Mouse (Mus musculus) testis, adult 10 weeks (tissue): ENCODE measurements around the gene Zbtb3. TPM values are rescaled to one million over a fixed set of nuclear protein-coding genes. Genes with fewer than 3 reads are reported as not detected.

Experiments used
- polyA plus RNA-seq: library from polyadenylated mRNA; stranded (reverse); fragments of 350-450 nt; fragmentation: Illumina TruSeq; extraction: RNeasy Lipid Tissue Mini Kit (QIAGEN cat#74804); gene quantifications from one replicate; pipeline ENCODE4 v1.2.3, GENCODE M21; 2014; ENCODE audit warnings: low read depth, low replicate concordance

Gene Zbtb3
- polyA plus RNA-seq, 1 experiment from 2014 or later: 5.3 TPM

Other genes with a start within 250 kb of the Zbtb3 start
- gene Slc22a8, start 211.3 kb upstream of the Zbtb3 start, polyA plus RNA-seq: not detected
- gene Slc22a6, start 184.5 kb upstream of the Zbtb3 start, polyA plus RNA-seq: not detected
- gene Chrm1, start 138.8 kb upstream of the Zbtb3 start, polyA plus RNA-seq: not detected
- 109 TPM for gene Slc3a2, start 79.2 kb upstream of the Zbtb3 start, polyA plus RNA-seq
- 12.8 TPM for gene Wdr74, start 66.7 kb upstream of the Zbtb3 start, polyA plus RNA-seq
- gene 1700092M07Rik, start 61.8 kb upstream of the Zbtb3 start, polyA plus RNA-seq: 11.7 TPM
- gene Stx5a, start 61.1 kb upstream of the Zbtb3 start, polyA plus RNA-seq: 48.6 TPM
- 182 TPM for gene Nxf1, start 45.5 kb upstream of the Zbtb3 start, polyA plus RNA-seq
- 4.5 TPM for gene Tmem223, start 31.6 kb upstream of the Zbtb3 start, polyA plus RNA-seq
- gene Tmem179b, start 28.1 kb upstream of the Zbtb3 start, polyA plus RNA-seq: 14.4 TPM
- 3.2 TPM for gene Taf6l, start 16.1 kb upstream of the Zbtb3 start, polyA plus RNA-seq
- 51.5 TPM for gene Polr2g, start 4.0 kb upstream of the Zbtb3 start, polyA plus RNA-seq
- 14.5 TPM for gene Ttc9c, start 16.8 kb downstream of the Zbtb3 start, polyA plus RNA-seq
- gene Hnrnpul2, start 17.5 kb downstream of the Zbtb3 start, polyA plus RNA-seq: 45.8 TPM
- 0.76 TPM for gene AC129217.1, start 27.2 kb downstream of the Zbtb3 start, polyA plus RNA-seq
- 360 TPM for gene Bscl2, start 34.9 kb downstream of the Zbtb3 start, polyA plus RNA-seq
- 0.53 TPM for gene Gng3, start 36.6 kb downstream of the Zbtb3 start, polyA plus RNA-seq
- 0.56 TPM for gene Lrrn4cl, start 48.2 kb downstream of the Zbtb3 start, polyA plus RNA-seq
- 23.5 TPM for gene Ubxn1, start 68.9 kb downstream of the Zbtb3 start, polyA plus RNA-seq
- gene Uqcc3, start 78.4 kb downstream of the Zbtb3 start, polyA plus RNA-seq: 2.4 TPM
- 107 TPM for gene Lbhd1, start 81.2 kb downstream of the Zbtb3 start, polyA plus RNA-seq
- not detected for gene Gm49403, start 81.4 kb downstream of the Zbtb3 start, polyA plus RNA-seq
- gene 1810009A15Rik, start 86.3 kb downstream of the Zbtb3 start, polyA plus RNA-seq: 35.7 TPM
- not detected for gene Gm49416, start 86.4 kb downstream of the Zbtb3 start, polyA plus RNA-seq
- 0.32 TPM for gene Ints5, start 90.5 kb downstream of the Zbtb3 start, polyA plus RNA-seq
- 30.6 TPM for gene Ganab, start 95.5 kb downstream of the Zbtb3 start, polyA plus RNA-seq
- gene B3gat3, start 117.8 kb downstream of the Zbtb3 start, polyA plus RNA-seq: 2.5 TPM
- 1.2 TPM for gene Rom1, start 126.8 kb downstream of the Zbtb3 start, polyA plus RNA-seq
- gene Eml3, start 127.0 kb downstream of the Zbtb3 start, polyA plus RNA-seq: 0.77 TPM
- gene Mta2, start 139.3 kb downstream of the Zbtb3 start, polyA plus RNA-seq: 44.3 TPM
- gene Tut1, start 151.3 kb downstream of the Zbtb3 start, polyA plus RNA-seq: 7.6 TPM
- gene Eef1g, start 164.5 kb downstream of the Zbtb3 start, polyA plus RNA-seq: 146 TPM
- gene Ahnak, start 186.7 kb downstream of the Zbtb3 start, polyA plus RNA-seq: 4.2 TPM